Mouse (Mus musculus): ENCODE data around the gene Pikfyve.

The Pikfyve gene

DNA sequence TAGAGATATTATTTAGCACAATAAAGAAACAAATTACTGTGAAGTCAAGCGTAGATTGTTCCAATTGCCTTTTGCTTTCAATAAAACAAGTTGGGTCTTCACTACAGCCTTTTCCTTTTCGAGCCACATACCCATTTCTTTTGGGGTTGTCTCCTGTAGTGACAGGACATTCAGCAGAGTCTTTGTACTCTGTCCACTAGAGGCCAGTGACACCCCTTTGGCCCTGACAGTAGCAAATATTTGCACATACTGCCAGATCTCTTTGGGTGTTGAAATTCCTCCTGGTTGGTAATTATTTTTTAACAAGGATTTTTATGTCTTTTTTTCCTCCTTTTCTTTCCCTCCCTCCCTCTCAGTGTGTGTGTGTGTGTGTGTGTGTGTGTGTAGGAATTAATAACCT, 126.4 kb downstream of the Pikfyve start:
- no peak for DNase-seq (ENCODE audit: extremely low spot score, low read depth, low spot score)

DNA sequence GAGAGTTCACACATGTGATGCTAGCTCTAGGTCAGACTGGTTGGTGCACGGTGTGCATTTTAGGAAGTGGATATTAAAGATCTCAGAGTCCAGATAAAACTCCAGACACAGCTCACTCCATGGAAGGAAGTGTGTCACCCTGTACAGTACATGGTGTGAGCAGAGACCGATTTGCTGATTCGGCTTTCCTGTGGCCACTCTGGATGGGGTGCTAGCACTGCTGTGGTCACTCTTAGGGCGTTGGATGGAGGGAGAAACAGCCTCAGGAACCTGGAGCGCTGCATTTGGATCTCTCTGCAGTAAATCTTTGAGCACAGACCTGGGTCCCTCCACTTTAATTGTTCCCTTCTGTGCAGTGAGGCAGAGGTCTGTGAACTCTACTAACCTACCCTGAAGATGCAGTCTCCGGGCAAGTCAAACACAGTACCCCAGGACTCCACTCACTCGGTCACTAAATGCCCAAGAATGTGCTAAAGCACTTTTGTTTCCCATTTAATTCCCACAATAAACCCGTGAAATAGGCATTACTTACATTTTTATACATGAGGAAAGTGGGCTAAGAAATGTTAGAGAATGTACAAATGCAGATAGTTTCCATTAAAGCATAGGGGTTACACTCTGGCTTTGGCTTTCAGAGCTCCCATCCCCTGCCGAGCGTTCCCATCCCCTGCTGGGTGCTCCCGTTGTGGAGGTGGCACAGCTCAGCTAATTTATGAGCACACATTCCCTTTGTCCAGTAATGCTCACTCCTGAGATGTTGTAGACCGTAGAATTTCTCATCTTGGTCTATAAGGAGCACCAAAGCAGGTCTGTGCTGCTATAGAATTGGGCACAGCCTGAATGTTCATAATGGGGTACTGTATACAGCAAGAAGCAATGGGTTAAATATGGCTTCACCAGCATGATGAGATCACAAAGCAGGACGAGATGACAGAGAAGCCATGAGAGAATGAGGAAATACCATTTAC, 127.9 kb downstream of the Pikfyve start:
- no peak for DNase-seq (ENCODE audit: extremely low spot score, low read depth, low spot score)

DNA sequence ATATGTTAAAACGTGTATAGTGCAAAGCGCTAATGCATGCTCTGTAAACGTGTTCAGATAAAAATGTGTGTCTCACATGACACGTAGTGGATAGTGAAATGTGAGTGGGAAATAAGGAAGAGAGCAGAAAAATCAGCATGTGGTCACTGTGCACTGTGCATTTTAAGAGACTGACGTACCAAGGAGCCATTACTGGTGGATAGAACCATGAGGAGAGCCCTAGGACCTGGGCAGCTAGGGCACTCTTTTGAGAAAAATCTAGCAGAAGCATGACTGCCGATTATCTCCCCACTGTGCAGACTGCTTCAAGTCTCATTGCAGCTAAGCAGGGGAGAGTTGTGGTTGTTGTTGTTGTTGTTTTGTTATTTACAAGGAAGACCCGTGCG, 128.5 kb downstream of the Pikfyve start:
- no peak for DNase-seq (ENCODE audit: extremely low spot score, low read depth, low spot score)

All from hindlimb bud, embryonic 11.5 days (tissue).